Mouse (Mus musculus): Measurements from ENCODE around the gene Gpnmb. TPM values are rescaled to one million over a fixed set of nuclear protein-coding genes. Genes with fewer than 3 reads are reported as not detected.

Gpnmb gene
- polyA plus RNA-seq, 1 experiment from 2014 or later, result 0.45 TPM

GRCm38 (mm10) chr6:49114457-49114856 lies 78.1 kb downstream of the Gpnmb start:
- Histone ChIP-seq H3K27me3 (ENCODE audit: control insufficient read depth, insufficient read depth, low read length) (no peaks in the 10 kb centered on the region), H3K27ac (ENCODE audit: low read length) (no peak overlapping the region), H3K9me3 (ENCODE audit: control insufficient read depth, low read depth, low read length) (no peaks in the 10 kb centered on the region), H3K4me1 (ENCODE audit: control insufficient read depth, insufficient read depth, low read length) (no peaks in the 10 kb centered on the region), H3K4me2 (replicated peaks; ENCODE audit: low read depth, low read length) (no peak overlapping the region), H3K36me3 (ENCODE audit: control insufficient read depth, insufficient read depth, low read length) (peaks cover 35% of the 10 kb centered on the region), H3K9ac (replicated peaks; ENCODE audit: low read depth, low read length) (no peak overlapping the region), H3K4me3 (ENCODE audit: low read depth, low read length) (no peak overlapping the region)
- no peak for ATAC-seq (ENCODE audit: insufficient number of reproducible peaks, insufficient read depth, low FRiP score, low read depth)
- 90% methylated on average over 6 of the region's 6 CpGs for WGBS

GRCm38 (mm10) chr6:49115550-49115949 lies 79.2 kb downstream of the Gpnmb start:
- Histone ChIP-seq H3K9me3 (ENCODE audit: control insufficient read depth, low read depth, low read length) (no peaks in the 10 kb centered on the region), H3K4me3 (ENCODE audit: low read depth, low read length) (no peak overlapping the region), H3K27ac (ENCODE audit: low read length) (no peak overlapping the region), H3K4me2 (replicated peaks; ENCODE audit: low read depth, low read length) (no peak overlapping the region), H3K4me1 (ENCODE audit: control insufficient read depth, insufficient read depth, low read length) (no peaks in the 10 kb centered on the region), H3K9ac (replicated peaks; ENCODE audit: low read depth, low read length) (no peak overlapping the region), H3K27me3 (ENCODE audit: control insufficient read depth, insufficient read depth, low read length) (no peaks in the 10 kb centered on the region), H3K36me3 (ENCODE audit: control insufficient read depth, insufficient read depth, low read length) (peaks cover 35% of the 10 kb centered on the region)
- ATAC-seq (ENCODE audit: insufficient number of reproducible peaks, insufficient read depth, low FRiP score, low read depth), result no peak
- WGBS, result 86% methylated on average over 5 of the region's 5 CpGs

- H3K36me3 ChIP-seq (ENCODE audit: control insufficient read depth, insufficient read depth, low read length), result peaks cover 31% of the 10 kb centered on the region
- H3K4me2 ChIP-seq (replicated peaks; ENCODE audit: low read depth, low read length), result no peak overlapping the region
- no peak overlapping the region for H3K9ac ChIP-seq (replicated peaks; ENCODE audit: low read depth, low read length)
- H3K27ac ChIP-seq (ENCODE audit: low read length), result no peak overlapping the region
- H3K4me3 ChIP-seq (ENCODE audit: low read depth, low read length), result no peak overlapping the region
- ATAC-seq (ENCODE audit: insufficient number of reproducible peaks, insufficient read depth, low FRiP score, low read depth), result no peak
- H3K27me3 ChIP-seq (ENCODE audit: control insufficient read depth, insufficient read depth, low read length), result no peaks in the 10 kb centered on the region
- H3K4me1 ChIP-seq (ENCODE audit: control insufficient read depth, insufficient read depth, low read length), result no peaks in the 10 kb centered on the region
- H3K9me3 ChIP-seq (ENCODE audit: control insufficient read depth, low read depth, low read length), result no peaks in the 10 kb centered on the region
- 93% methylated on average over 8 of the region's 8 CpGs for WGBS
Observed at GRCm38 (mm10) chr6:49116241-49116640, 79.9 kb downstream of the Gpnmb start.

GRCm38 (mm10) chr6:49118446-49118845 lies 82.1 kb downstream of the Gpnmb start:
- Histone ChIP-seq H3K27ac (ENCODE audit: low read length) (no peak overlapping the region), H3K4me1 (ENCODE audit: control insufficient read depth, insufficient read depth, low read length) (no peaks in the 10 kb centered on the region), H3K9ac (replicated peaks; ENCODE audit: low read depth, low read length) (no peak overlapping the region), H3K9me3 (ENCODE audit: control insufficient read depth, low read depth, low read length) (no peaks in the 10 kb centered on the region), H3K27me3 (ENCODE audit: control insufficient read depth, insufficient read depth, low read length) (no peaks in the 10 kb centered on the region), H3K4me3 (ENCODE audit: low read depth, low read length) (no peak overlapping the region), H3K36me3 (ENCODE audit: control insufficient read depth, insufficient read depth, low read length) (peaks cover 30% of the 10 kb centered on the region), H3K4me2 (replicated peaks; ENCODE audit: low read depth, low read length) (no peak overlapping the region)
- WGBS, result 73% methylated on average over 8 of the region's 8 CpGs
- no peak for ATAC-seq (ENCODE audit: insufficient number of reproducible peaks, insufficient read depth, low FRiP score, low read depth)

- Histone ChIP-seq H3K9ac (replicated peaks; ENCODE audit: low read depth, low read length) (no peak overlapping the region), H3K36me3 (ENCODE audit: control insufficient read depth, insufficient read depth, low read length) (peaks cover 21% of the 10 kb centered on the region; the same call in 1 of the 2 replicates), H3K27me3 (ENCODE audit: control insufficient read depth, insufficient read depth, low read length) (no peaks in the 10 kb centered on the region), H3K4me3 (ENCODE audit: low read depth, low read length) (no peak overlapping the region), H3K4me1 (ENCODE audit: control insufficient read depth, insufficient read depth, low read length) (no peaks in the 10 kb centered on the region), H3K9me3 (ENCODE audit: control insufficient read depth, low read depth, low read length) (no peaks in the 10 kb centered on the region), H3K27ac (ENCODE audit: low read length) (peak overlapping the region; percentile 66; the same call in 1 of the 2 replicates), H3K4me2 (replicated peaks; ENCODE audit: low read depth, low read length) (no peak overlapping the region)
- WGBS, result 53% methylated on average over 1 of the region's 1 CpGs
- ATAC-seq (ENCODE audit: insufficient number of reproducible peaks, insufficient read depth, low FRiP score, low read depth), result no peak
Observed at GRCm38 (mm10) chr6:49119462-49120135, 83.3 kb downstream of the Gpnmb start.

- no peaks in the 10 kb centered on the region for H3K9me3 ChIP-seq (ENCODE audit: control insufficient read depth, low read depth, low read length)
- no peaks in the 10 kb centered on the region for H3K4me1 ChIP-seq (ENCODE audit: control insufficient read depth, insufficient read depth, low read length)
- H3K9ac ChIP-seq (replicated peaks; ENCODE audit: low read depth, low read length), result no peak overlapping the region
- H3K36me3 ChIP-seq (ENCODE audit: control insufficient read depth, insufficient read depth, low read length), result peaks cover 18% of the 10 kb centered on the region
- 83% methylated on average over 3 of the region's 3 CpGs for WGBS
- H3K4me2 ChIP-seq (replicated peaks; ENCODE audit: low read depth, low read length), result no peak overlapping the region
- ATAC-seq (ENCODE audit: insufficient number of reproducible peaks, insufficient read depth, low FRiP score, low read depth), result no peak
- H3K4me3 ChIP-seq (ENCODE audit: low read depth, low read length), result no peak overlapping the region
- H3K27ac ChIP-seq (ENCODE audit: low read length), result no peak overlapping the region
- no peaks in the 10 kb centered on the region for H3K27me3 ChIP-seq (ENCODE audit: control insufficient read depth, insufficient read depth, low read length)
Observed at GRCm38 (mm10) chr6:49120370-49120769, 84.0 kb downstream of the Gpnmb start.

Other genes with a start within 250 kb of the Gpnmb start
- gene Tmem176a, start 195.6 kb upstream of the Gpnmb start, polyA plus RNA-seq (2014; fragmentation: Nextera tagmentation; extraction: Ambion mirVana), result 179 and 184 TPM in 2 replicates
- gene Tmem176b, start 195.1 kb upstream of the Gpnmb start, polyA plus RNA-seq (2014; fragmentation: Nextera tagmentation; extraction: Ambion mirVana), result 324 and 329 TPM in 2 replicates
- 0.18 TPM in 1 of 2 replicates, not detected in the other for gene Aoc1, start 163.7 kb upstream of the Gpnmb start, polyA plus RNA-seq (2014; fragmentation: Nextera tagmentation; extraction: Ambion mirVana)
- not detected in 2 replicates for gene 1600015I10Rik, start 106.7 kb upstream of the Gpnmb start, polyA plus RNA-seq (2014; fragmentation: Nextera tagmentation; extraction: Ambion mirVana)
- gene Doxl2, start 61.6 kb upstream of the Gpnmb start, polyA plus RNA-seq (2014; fragmentation: Nextera tagmentation; extraction: Ambion mirVana), result not detected in 2 replicates
- gene Svs1, start 49.7 kb upstream of the Gpnmb start, polyA plus RNA-seq (2014; fragmentation: Nextera tagmentation; extraction: Ambion mirVana), result not detected in 2 replicates
- 73.1 and 75.8 TPM in 2 replicates for gene Malsu1, start 37.2 kb downstream of the Gpnmb start, polyA plus RNA-seq (2014; fragmentation: Nextera tagmentation; extraction: Ambion mirVana)
- 85.5 and 86.8 TPM in 2 replicates for gene Igf2bp3, start 178.4 kb downstream of the Gpnmb start, polyA plus RNA-seq (2014; fragmentation: Nextera tagmentation; extraction: Ambion mirVana)
- gene Tra2a, start 227.5 kb downstream of the Gpnmb start, polyA plus RNA-seq (2014; fragmentation: Nextera tagmentation; extraction: Ambion mirVana), result 61.2 and 65.1 TPM in 2 replicates

Data from stomach, embryonic 14.5 days (tissue).